Comparison of ENCODE assay signal across 24 mouse cellular contexts in genomic region chr14:34847625-34848024, GRCm38 (mm10). TPM values are rescaled to one million over a fixed set of nuclear protein-coding genes. Genes with fewer than 3 reads are reported as not detected.
DNase-seq lines count a peak whose midpoint lies in the region; ATAC-seq lines count a peak whose summit lies in the region.
"Had no signal": no experiment of that assay in that cellular context is flagged by ENCODE, and none has a peak within 500 bp of the region (broad histone marks: within the 10 kb centered on the region; RNA-seq: fewer than 3 reads in every experiment).

No protein-coding gene starts in this region.

- H3K9me3 ChIP-seq in embryonic facial prominence, embryonic 12.5 days = 0 out of 2 replicates have a peak, but pooled peaks cover 2% of the 10 kb centered on the region
- H3K9me3 ChIP-seq in embryonic facial prominence, embryonic 10.5 days = no peaks in the 10 kb centered on the region
- H3K9me3 ChIP-seq in hindbrain, embryonic 13.5 days = no peaks in the 10 kb centered on the region
- H3K9me3 ChIP-seq in hindbrain, embryonic 12.5 days (replicated peaks) = no peaks in the 10 kb centered on the region
- H3K9me3 ChIP-seq in midbrain, embryonic 14.5 days (ENCODE audit: control insufficient read depth, low read length) = no peaks in the 10 kb centered on the region
- no peaks in the 10 kb centered on the region for H3K9me3 ChIP-seq in midbrain, embryonic 15.5 days
- H3K9me3 ChIP-seq in neural tube, embryonic 15.5 days (replicated peaks) = no peaks in the 10 kb centered on the region
- H3K9me3 ChIP-seq: heart, embryonic 10.5 days; intestine, embryonic 15.5 days; limb, embryonic 10.5 days; liver, embryonic 15.5 days; lung, embryonic 15.5 days; megakaryocyte, embryonic 14.5 days had no signal

- H3K4me1 ChIP-seq in embryonic facial prominence, embryonic 12.5 days = no peaks in the 10 kb centered on the region
- no peaks in the 10 kb centered on the region for H3K4me1 ChIP-seq in embryonic facial prominence, embryonic 10.5 days
- peaks cover 18% of the 10 kb centered on the region for H3K4me1 ChIP-seq in hindbrain, embryonic 13.5 days (replicated peaks)
- peaks cover 3% of the 10 kb centered on the region; the same call in 1 of the 2 replicates for H3K4me1 ChIP-seq in hindbrain, embryonic 12.5 days
- H3K4me1 ChIP-seq in midbrain, embryonic 14.5 days (ENCODE audit: control insufficient read depth, insufficient read depth, low read length) = no peaks in the 10 kb centered on the region
- 0 out of 2 replicates have a peak, but pooled peaks cover 3% of the 10 kb centered on the region for H3K4me1 ChIP-seq in midbrain, embryonic 15.5 days
- no peaks in the 10 kb centered on the region for H3K4me1 ChIP-seq in neural tube, embryonic 15.5 days
- H3K4me1 ChIP-seq: heart, embryonic 10.5 days; intestine, embryonic 15.5 days; limb, embryonic 10.5 days; liver, embryonic 15.5 days; lung, embryonic 15.5 days; megakaryocyte, embryonic 14.5 days had no signal

- H3K27me3 ChIP-seq in embryonic facial prominence, embryonic 12.5 days = no peaks in the 10 kb centered on the region
- no peaks in the 10 kb centered on the region for H3K27me3 ChIP-seq in embryonic facial prominence, embryonic 10.5 days (replicated peaks; ENCODE audit: low read depth, poor library complexity, severe bottlenecking)
- H3K27me3 ChIP-seq in hindbrain, embryonic 13.5 days = no peaks in the 10 kb centered on the region
- H3K27me3 ChIP-seq in hindbrain, embryonic 12.5 days = no peaks in the 10 kb centered on the region
- H3K27me3 ChIP-seq in midbrain, embryonic 14.5 days (ENCODE audit: control insufficient read depth, insufficient read depth, low read length) = no peaks in the 10 kb centered on the region
- no peaks in the 10 kb centered on the region for H3K27me3 ChIP-seq in midbrain, embryonic 15.5 days (replicated peaks)
- no peaks in the 10 kb centered on the region for H3K27me3 ChIP-seq in neural tube, embryonic 15.5 days (replicated peaks)
- H3K27me3 ChIP-seq: intestine, embryonic 15.5 days; liver, embryonic 15.5 days; lung, embryonic 15.5 days; megakaryocyte, embryonic 14.5 days had no signal

- H3K4me2 ChIP-seq in embryonic facial prominence, embryonic 12.5 days (replicated peaks) = no peak overlapping the region
- no peak overlapping the region for H3K4me2 ChIP-seq in hindbrain, embryonic 13.5 days
- H3K4me2 ChIP-seq in hindbrain, embryonic 12.5 days (replicated peaks) = no peak overlapping the region
- H3K4me2 ChIP-seq in midbrain, embryonic 14.5 days (ENCODE audit: low read length) = no peak overlapping the region
- H3K4me2 ChIP-seq in midbrain, embryonic 15.5 days = no peak overlapping the region
- no peak overlapping the region for H3K4me2 ChIP-seq in neural tube, embryonic 15.5 days
- H3K4me2 ChIP-seq: intestine, embryonic 15.5 days; liver, embryonic 15.5 days; lung, embryonic 15.5 days had no signal

- no peak overlapping the region for H3K9ac ChIP-seq in embryonic facial prominence, embryonic 12.5 days
- H3K9ac ChIP-seq in hindbrain, embryonic 13.5 days = no peak overlapping the region
- H3K9ac ChIP-seq in hindbrain, embryonic 12.5 days = no peak overlapping the region
- no peak overlapping the region for H3K9ac ChIP-seq in midbrain, embryonic 14.5 days (replicated peaks; ENCODE audit: low read length)
- H3K9ac ChIP-seq in midbrain, embryonic 15.5 days = no peak overlapping the region
- no peak overlapping the region for H3K9ac ChIP-seq in neural tube, embryonic 15.5 days (replicated peaks)
- H3K9ac ChIP-seq: intestine, embryonic 15.5 days; liver, embryonic 15.5 days; lung, embryonic 15.5 days had no signal

- DNase-seq in embryonic facial prominence, embryonic 10.5 days (ENCODE audit: low spot score) = no peak
- no peak for DNase-seq in midbrain, embryonic 14.5 days
- no peak for DNase-seq in spleen, postnatal 10 days (ENCODE audit: low spot score in 2 of 2)
- DNase-seq: adrenal gland, adult 8-10 months; cerebellum, adult 18-20 months; cerebellum, postnatal 14 days; kidney, adult 8-10 months; kidney, postnatal 25 days; liver; lung, postnatal 36 days; thymus, postnatal 36 days had no signal

- 0 out of 2 replicates have a peak, but pooled peaks have one; percentile 41 for ATAC-seq in embryonic facial prominence, embryonic 12.5 days (ENCODE audit: insufficient number of reproducible peaks, insufficient read depth, low FRiP score, low TSS enrichment)
- peak; percentile 37; the same call in 1 of the 2 replicates for ATAC-seq in hindbrain, embryonic 13.5 days (ENCODE audit: low FRiP score)
- no peak for ATAC-seq in hindbrain, embryonic 12.5 days (ENCODE audit: low FRiP score)
- peak; percentile 35 for ATAC-seq in midbrain, embryonic 14.5 days (ENCODE audit: low FRiP score, low TSS enrichment)
- ATAC-seq in midbrain, embryonic 15.5 days (replicated peaks) = no peak
- 0 out of 2 replicates have a peak, but pooled peaks have one; percentile 21 for ATAC-seq in neural tube, embryonic 15.5 days (ENCODE audit: low FRiP score)
- ATAC-seq: activated CD4-positive, CD25-positive, alpha-beta regulatory T cell, adult 4 months; intestine, embryonic 15.5 days had no signal

- 89% methylated on average over 5 of the region's 5 CpGs for WGBS in embryonic facial prominence, embryonic 12.5 days
- WGBS in embryonic facial prominence, embryonic 10.5 days = 90% methylated on average over 5 of the region's 5 CpGs
- 96% methylated on average over 5 of the region's 5 CpGs for WGBS in hindbrain, embryonic 13.5 days
- 89% methylated on average over 5 of the region's 5 CpGs for WGBS in hindbrain, embryonic 12.5 days
- 92% methylated on average over 5 of the region's 5 CpGs for WGBS in midbrain, embryonic 14.5 days
- WGBS in midbrain, embryonic 15.5 days = 85% methylated on average over 5 of the region's 5 CpGs
- 92% methylated on average over 5 of the region's 5 CpGs for WGBS in neural tube, embryonic 15.5 days

- H3K4me3 ChIP-seq in embryonic facial prominence, embryonic 12.5 days = no peak overlapping the region
- H3K4me3 ChIP-seq in embryonic facial prominence, embryonic 10.5 days = no peak overlapping the region
- no peak overlapping the region for H3K4me3 ChIP-seq in hindbrain, embryonic 13.5 days
- no peak overlapping the region for H3K4me3 ChIP-seq in hindbrain, embryonic 12.5 days
- no peak overlapping the region for H3K4me3 ChIP-seq in midbrain, embryonic 14.5 days (replicated peaks; ENCODE audit: low read depth, low read length)
- H3K4me3 ChIP-seq in midbrain, embryonic 15.5 days = no peak overlapping the region
- H3K4me3 ChIP-seq in neural tube, embryonic 15.5 days (replicated peaks) = no peak overlapping the region
- H3K4me3 ChIP-seq: heart, embryonic 10.5 days; intestine, embryonic 15.5 days; layer of hippocampus, adult 2 months; limb, embryonic 10.5 days; liver, embryonic 15.5 days; lung, embryonic 15.5 days; megakaryocyte, embryonic 14.5 days had no signal

- no peak overlapping the region for H3K27ac ChIP-seq in embryonic facial prominence, embryonic 12.5 days
- no peak overlapping the region for H3K27ac ChIP-seq in embryonic facial prominence, embryonic 10.5 days (replicated peaks)
- no peak overlapping the region for H3K27ac ChIP-seq in hindbrain, embryonic 13.5 days
- H3K27ac ChIP-seq in hindbrain, embryonic 12.5 days = no peak overlapping the region
- no peak overlapping the region for H3K27ac ChIP-seq in midbrain, embryonic 14.5 days (replicated peaks; ENCODE audit: low read depth, low read length)
- no peak overlapping the region for H3K27ac ChIP-seq in midbrain, embryonic 15.5 days
- no peak overlapping the region for H3K27ac ChIP-seq in neural tube, embryonic 15.5 days (replicated peaks)
- H3K27ac ChIP-seq: heart, embryonic 10.5 days; intestine, embryonic 15.5 days; layer of hippocampus, adult 2 months; limb, embryonic 10.5 days; liver, embryonic 15.5 days; lung, embryonic 15.5 days had no signal

- H3K36me3 ChIP-seq in embryonic facial prominence, embryonic 12.5 days = no peaks in the 10 kb centered on the region
- no peaks in the 10 kb centered on the region for H3K36me3 ChIP-seq in embryonic facial prominence, embryonic 10.5 days (replicated peaks)
- H3K36me3 ChIP-seq in hindbrain, embryonic 13.5 days = no peaks in the 10 kb centered on the region
- no peaks in the 10 kb centered on the region for H3K36me3 ChIP-seq in hindbrain, embryonic 12.5 days
- H3K36me3 ChIP-seq in midbrain, embryonic 14.5 days (ENCODE audit: control insufficient read depth, insufficient read depth, low read length) = no peaks in the 10 kb centered on the region
- no peaks in the 10 kb centered on the region for H3K36me3 ChIP-seq in midbrain, embryonic 15.5 days (replicated peaks)
- H3K36me3 ChIP-seq in neural tube, embryonic 15.5 days = no peaks in the 10 kb centered on the region
- H3K36me3 ChIP-seq: heart, embryonic 10.5 days; intestine, embryonic 15.5 days; limb, embryonic 10.5 days; liver, embryonic 15.5 days; lung, embryonic 15.5 days had no signal

RNA-seq across cellular contexts. Expression of gene Grid1, which starts 27.7 kb away (rescaled TPM):
- polyA plus RNA-seq in embryonic facial prominence, embryonic 12.5 days (2016; fragmentation: Nextera tagmentation; extraction: Ambion mirVana) = 0.65 and 0.71 TPM in 2 replicates
- 0.20 and 0.31 TPM in 2 replicates for polyA plus RNA-seq in embryonic facial prominence, embryonic 10.5 days (2016; fragmentation: Nextera tagmentation; extraction: Ambion mirVana)
- 3.5 and 3.6 TPM in 2 replicates for polyA plus RNA-seq in hindbrain, embryonic 13.5 days (2015; fragmentation: Nextera tagmentation; extraction: Ambion mirVana)
- polyA plus RNA-seq in hindbrain, embryonic 12.5 days (2016; fragmentation: Nextera tagmentation; extraction: Ambion mirVana) = 1.8 and 2.8 TPM in 2 replicates
- polyA plus RNA-seq in midbrain, embryonic 14.5 days (2014; fragmentation: Nextera tagmentation; extraction: Ambion mirVana) = 4.9 and 5.1 TPM in 2 replicates
- 7.7 and 8.8 TPM in 2 replicates for polyA plus RNA-seq in midbrain, embryonic 15.5 days (2015; fragmentation: Nextera tagmentation; extraction: Ambion mirVana)
- 7.2 and 8.3 TPM in 2 replicates for polyA plus RNA-seq in neural tube, embryonic 15.5 days (2015; fragmentation: Nextera tagmentation; extraction: Ambion mirVana)
- polyA plus RNA-seq: activated CD4-positive, CD25-positive, alpha-beta regulatory T cell, adult 4 months had no signal

Comparison
In these comparisons a context has a peak if more than half of its experiments do, and no peak if none do; other contexts are left out.
1. ATAC-seq: peak in embryonic facial prominence, embryonic 12.5 days (single experiment), hindbrain, embryonic 13.5 days (single experiment), midbrain, embryonic 14.5 days (single experiment) and neural tube, embryonic 15.5 days (single experiment); none in hindbrain, embryonic 12.5 days (single experiment) and midbrain, embryonic 15.5 days (single experiment).